Mouse (Mus musculus) Muller cell, postnatal 12 days (primary cell): Measurements from ENCODE around the gene Csnk1g1.

Experiments
- DNase-seq: peaks from one replicate; pipeline ENCODE4 v3.0.0-alpha.2; 2015; ENCODE audit errors: inconsistent ontology term

Csnk1g1 gene

GRCm38 (mm10) chr9:65995603-65996376, 87.1 kb downstream of the Csnk1g1 start:
- DNase-seq: no peak

GRCm38 (mm10) chr9:65998965-65999364, 90.2 kb downstream of the Csnk1g1 start:
- DNase-seq: no peak

- peak; percentile 36 for DNase-seq
Observed at GRCm38 (mm10) chr9:66004380-66004779, 95.7 kb downstream of the Csnk1g1 start.

GRCm38 (mm10) chr9:66007603-66008202, 99.0 kb downstream of the Csnk1g1 start:
- no peak for DNase-seq

- no peak for DNase-seq
Observed at GRCm38 (mm10) chr9:66020601-66021000, 111.9 kb downstream of the Csnk1g1 start.

- DNase-seq: no peak
Observed at GRCm38 (mm10) chr9:66038082-66038481, 129.4 kb downstream of the Csnk1g1 start.

GRCm38 (mm10) chr9:66038581-66038980, 129.9 kb downstream of the Csnk1g1 start:
- no peak for DNase-seq

GRCm38 (mm10) chr9:66039290-66039689, 130.6 kb downstream of the Csnk1g1 start:
- DNase-seq: no peak

- no peak for DNase-seq
Observed at GRCm38 (mm10) chr9:66040801-66041200, 132.1 kb downstream of the Csnk1g1 start.

GRCm38 (mm10) chr9:66042331-66042730, 133.6 kb downstream of the Csnk1g1 start:
- no peak for DNase-seq

GRCm38 (mm10) chr9:66043241-66043640, 134.5 kb downstream of the Csnk1g1 start:
- no peak for DNase-seq

GRCm38 (mm10) chr9:66049931-66050601, 141.3 kb downstream of the Csnk1g1 start:
- DNase-seq: no peak

GRCm38 (mm10) chr9:66051493-66051892, 142.8 kb downstream of the Csnk1g1 start:
- DNase-seq: no peak

GRCm38 (mm10) chr9:66052731-66053130, 144.0 kb downstream of the Csnk1g1 start:
- no peak for DNase-seq

- no peak for DNase-seq
Observed at GRCm38 (mm10) chr9:66053620-66054019, 144.9 kb downstream of the Csnk1g1 start.

GRCm38 (mm10) chr9:66059583-66060307, 151.0 kb downstream of the Csnk1g1 start, which contains the start of gene Ppib:
TSS of gene Ppib (plus strand) at chr9:66060222.
- DNase-seq: peak; percentile 99

GRCm38 (mm10) chr9:66060308-66060647, 151.6 kb downstream of the Csnk1g1 start:
- DNase-seq: no peak

GRCm38 (mm10) chr9:66060986-66061385, 152.3 kb downstream of the Csnk1g1 start:
- no peak for DNase-seq

- no peak for DNase-seq
Observed at GRCm38 (mm10) chr9:66061656-66062055, 152.9 kb downstream of the Csnk1g1 start.

GRCm38 (mm10) chr9:66063446-66063845, 154.7 kb downstream of the Csnk1g1 start:
- DNase-seq: no peak

GRCm38 (mm10) chr9:66064316-66064715, 155.6 kb downstream of the Csnk1g1 start:
- DNase-seq: no peak

- no peak for DNase-seq
Observed at GRCm38 (mm10) chr9:66066791-66067190, 158.1 kb downstream of the Csnk1g1 start.
